Mouse (Mus musculus) CH12.LX (cell line): ENCODE measurements around the gene Pitpna. TPM values are rescaled to one million over a fixed set of nuclear protein-coding genes. Genes with fewer than 3 reads are reported as not detected.

Experiments used
- DNase-seq: peaks from one replicate; pipeline ENCODE4 v3.0.0-alpha.2; 2013; ENCODE audit errors: extremely low read depth
- H3K27ac ChIP-seq: 2 replicates; pipeline ENCODE4 v1.5.1; 2012; ENCODE audit warnings: low read depth, mild to moderate bottlenecking, control low read depth, moderate library complexity; ENCODE audit not compliant: insufficient read depth
- H3K27me3 ChIP-seq: replicated peaks from 2 replicates; pipeline ENCODE3; 2012; ENCODE audit warnings: inconsistent platforms
- H3K36me3 ChIP-seq, 2 experiments: replicated peaks in 1 of 2; 2 replicates each; pipeline versions ENCODE3 to v1.6.1; 2012; ENCODE audit warnings: inconsistent platforms in 1 of 2, low read length in 1 of 2, mild to moderate bottlenecking in 1 of 2, mixed read lengths in 1 of 2, moderate library complexity in 1 of 2; ENCODE audit not compliant: control insufficient read depth in 1 of 2, insufficient read depth in 1 of 2
- H3K4me1 ChIP-seq, 2 experiments: 2 replicates each; pipeline ENCODE4 v1.6.1; 2012; ENCODE audit warnings: inconsistent platforms in 1 of 2, moderate library complexity in 1 of 2; ENCODE audit not compliant: insufficient read depth in 2 of 2, control insufficient read depth in 1 of 2
- H3K4me2 ChIP-seq: 2 replicates; pipeline ENCODE4 v1.6.1; 2012; ENCODE audit warnings: low read depth, mild to moderate bottlenecking, control low read depth; ENCODE audit not compliant: poor library complexity, insufficient read depth, severe bottlenecking
- H3K4me3 ChIP-seq, 3 experiments: fragments of 150-350 bp in 1 of 3; sonication (generic) in 1 of 3; replicated peaks in 1 of 3; 2 replicates each; pipeline versions ENCODE3 to v1.5.1; 2011 to 2012; ENCODE audit warnings: low read depth in 2 of 3, low read length in 2 of 3, mild to moderate bottlenecking in 2 of 3, moderate library complexity in 2 of 3, control low read depth in 1 of 3, improper control_type of control experiment in 1 of 3, inconsistent platforms in 1 of 3, mixed read lengths in 1 of 3; ENCODE audit not compliant: poor library complexity in 1 of 3
- H3K79me2 ChIP-seq: replicated peaks from 2 replicates; pipeline ENCODE4 v1.6.1; 2012; ENCODE audit warnings: mild to moderate bottlenecking, moderate library complexity; ENCODE audit not compliant: control insufficient read depth, poor library complexity, insufficient read depth, severe bottlenecking; ENCODE audit errors: extremely low read depth
- H3K9ac ChIP-seq: 2 replicates; pipeline ENCODE4 v1.6.1; 2012; ENCODE audit warnings: low read depth, mild to moderate bottlenecking, control low read depth, moderate library complexity; ENCODE audit not compliant: insufficient read depth
- H3K9me3 ChIP-seq: replicated peaks from 2 replicates; pipeline ENCODE3; 2012; ENCODE audit warnings: low read length, inconsistent platforms, mixed read lengths
- E2F4 ChIP-seq: IDR thresholded peaks from 2 replicates; pipeline ENCODE4 v1.6.1; 2011; ENCODE audit warnings: low read depth, low read length, improper control_type of control experiment; ENCODE audit not compliant: insufficient replicate concordance
- EP300 ChIP-seq: IDR thresholded peaks from 2 replicates; pipeline ENCODE4 v1.6.1; 2011; ENCODE audit warnings: low read length, improper control_type of control experiment
- ETS1 ChIP-seq: conservative IDR thresholded peaks from 2 replicates; pipeline ENCODE4 v1.6.1; 2012; ENCODE audit warnings: low read depth, mild to moderate bottlenecking, inconsistent platforms, low read length, improper control_type of control experiment, moderate library complexity
- IRF4 ChIP-seq: IDR thresholded peaks from 2 replicates; pipeline ENCODE4 v1.6.1; 2014; ENCODE audit warnings: low read depth, mild to moderate bottlenecking, inconsistent platforms, low read length, improper control_type of control experiment
- JUN ChIP-seq: IDR thresholded peaks from 2 replicates; pipeline ENCODE4 v1.6.1; 2011; ENCODE audit warnings: low read depth, mild to moderate bottlenecking, low read length, improper control_type of control experiment, moderate library complexity; ENCODE audit not compliant: insufficient read depth
- MAFK ChIP-seq: IDR thresholded peaks from 2 replicates; pipeline ENCODE4 v1.6.1; 2011; ENCODE audit warnings: low read length, improper control_type of control experiment; ENCODE audit not compliant: insufficient replicate concordance
- MAX ChIP-seq: IDR thresholded peaks from 2 replicates; pipeline ENCODE4 v1.6.1; 2011; ENCODE audit warnings: low read length, improper control_type of control experiment
- MEF2A ChIP-seq: IDR thresholded peaks from 2 replicates; pipeline ENCODE4 v1.6.1; 2014; ENCODE audit warnings: low read depth, mild to moderate bottlenecking, inconsistent platforms, low read length, improper control_type of control experiment, borderline replicate concordance
- MXI1 ChIP-seq: IDR thresholded peaks from 2 replicates; pipeline ENCODE4 v1.6.1; 2011; ENCODE audit warnings: mild to moderate bottlenecking, low read depth, low read length, improper control_type of control experiment
- NELFE ChIP-seq: IDR thresholded peaks from 2 replicates; pipeline ENCODE4 v1.6.1; 2011; ENCODE audit warnings: low read depth, low read length, improper control_type of control experiment
- NRF1 ChIP-seq: IDR thresholded peaks from 2 replicates; pipeline ENCODE4 v1.6.1; 2014; ENCODE audit warnings: low read depth, mild to moderate bottlenecking, inconsistent platforms, low read length, improper control_type of control experiment, moderate library complexity
- PAX5 ChIP-seq: IDR thresholded peaks from 2 replicates; pipeline ENCODE4 v1.6.1; 2012; ENCODE audit warnings: low read length, inconsistent platforms, mixed read lengths
- POLR2A ChIP-seq: IDR thresholded peaks from 2 replicates; pipeline ENCODE4 v1.6.1; 2011; ENCODE audit warnings: low read depth, mild to moderate bottlenecking, improper control_type of control experiment, low read length
- POLR2AphosphoS2 ChIP-seq: IDR thresholded peaks from 2 replicates; pipeline ENCODE4 v1.6.1; 2011; ENCODE audit warnings: low read depth, low read length, improper control_type of control experiment
- RAD21 ChIP-seq: IDR thresholded peaks from 2 replicates; pipeline ENCODE4 v1.6.1; 2011; ENCODE audit warnings: low read depth, mild to moderate bottlenecking, low read length, improper control_type of control experiment, moderate library complexity
- RCOR1 ChIP-seq: conservative IDR thresholded peaks from 2 replicates; pipeline ENCODE4 v1.6.1; 2012; ENCODE audit warnings: low read depth, mild to moderate bottlenecking, inconsistent platforms, low read length, improper control_type of control experiment
- SIN3A ChIP-seq: IDR thresholded peaks from 2 replicates; pipeline ENCODE4 v1.6.1; 2012; ENCODE audit warnings: low read length, improper control_type of control experiment, inconsistent platforms
- SMC3 ChIP-seq: IDR thresholded peaks from 2 replicates; pipeline ENCODE4 v1.6.1; 2011; ENCODE audit warnings: low read depth, low read length, improper control_type of control experiment
- TBP ChIP-seq: conservative IDR thresholded peaks from 2 replicates; pipeline ENCODE4 v1.6.1; 2011; ENCODE audit warnings: low read depth, low read length, improper control_type of control experiment
- TCF12 ChIP-seq: IDR thresholded peaks from 2 replicates; pipeline ENCODE4 v1.6.1; 2014; ENCODE audit warnings: low read depth, mild to moderate bottlenecking, inconsistent platforms, low read length, improper control_type of control experiment
- UBTF ChIP-seq: IDR thresholded peaks from 2 replicates; pipeline ENCODE4 v1.6.1; 2012; ENCODE audit warnings: low read depth, mild to moderate bottlenecking, inconsistent platforms, low read length, improper control_type of control experiment, moderate library complexity
- ZNF384 ChIP-seq: IDR thresholded peaks from 2 replicates; pipeline ENCODE4 v1.6.1; 2012; ENCODE audit warnings: low read depth, low read length, improper control_type of control experiment, inconsistent platforms
- dilution Hi-C: fragments of 300-500 bp; cut with MboI; formaldehyde crosslinking; loops from 2 replicates; pipeline ENCODE4 v1.14.3; 2020; ENCODE audit warnings: low sequenced_read_pairs; ENCODE audit not compliant: extremely low pct_unique_long_range_greater_than_20kb, extremely low pct_ligation_motif_present
- in situ Hi-C: fragments of 300-500 bp; cut with MboI; formaldehyde crosslinking; loops from 3 replicates; pipeline ENCODE4 v1.14.3; 2019; ENCODE audit warnings: low sequenced_read_pairs, low pct_ligation_motif_present, low pct_unique_long_range_greater_than_20kb, mixed read lengths
- polyA plus RNA-seq: library from polyadenylated mRNA; unstranded; fragments of >175 nt; gene quantifications from 2 replicates; pipeline ENCODE4 v1.2.1, GENCODE M21; 2012; ENCODE audit warnings: low read depth; ENCODE audit not compliant: insufficient read length
- total RNA-seq, 2 experiments: library from RNA; depleted of rRNA; stranded (reverse); fragments of 300-350 nt in 1 of 2; fragments of >200 nt in 1 of 2; gene quantifications; 2 replicates each; pipeline ENCODE4 v1.2.3; 2012 to 2014

The Pitpna gene
- total and polyA plus RNA-seq, 3 experiments = 61.8 to 243 (median 80.7) TPM

DNA sequence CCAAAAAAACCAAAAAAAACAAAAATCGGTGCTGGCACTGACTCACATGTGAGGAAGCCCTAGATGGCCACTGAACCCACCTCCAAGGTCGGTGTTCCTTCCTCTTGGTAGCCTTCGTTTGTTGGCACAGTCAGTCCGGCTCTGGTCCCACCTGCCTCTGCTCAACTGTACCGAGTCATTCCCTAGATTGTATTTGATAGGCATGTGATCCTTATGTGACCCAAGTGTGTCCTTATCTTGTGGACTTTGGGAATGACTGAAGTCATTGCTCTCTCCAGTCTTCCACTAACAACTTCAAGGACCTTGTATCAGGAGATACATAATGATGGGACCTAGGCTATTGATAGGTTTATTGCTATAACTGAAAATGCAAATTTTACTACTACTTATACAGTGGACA is 16.9 kb downstream of the Pitpna start:
- no peak overlapping the region for H3K27ac ChIP-seq
- dilution Hi-C loops = no loop called here
- in situ Hi-C loops = no loop called here

DNA sequence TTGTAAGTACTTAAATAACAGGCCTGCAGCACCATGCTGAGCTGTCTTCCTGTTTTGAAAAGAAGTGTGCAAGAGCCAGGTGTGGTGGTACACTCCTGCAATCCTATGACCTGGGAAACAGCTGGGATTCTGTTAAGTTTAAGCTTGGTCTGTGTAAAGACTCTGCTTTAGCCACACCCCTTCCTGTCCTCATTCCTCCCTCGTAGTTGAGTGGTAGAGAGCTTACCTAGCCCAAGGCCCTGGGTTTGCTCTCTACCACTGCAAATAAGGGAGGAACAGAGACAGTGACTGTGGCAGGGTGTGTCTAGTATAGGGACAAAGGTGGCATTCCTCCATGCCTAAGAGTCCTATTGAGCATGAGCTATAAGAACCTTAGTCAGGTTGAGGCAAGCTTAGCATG is 17.4 kb downstream of the Pitpna start:
- no peak for TF ChIP-seq JUN
- no peak for TF ChIP-seq ETS1
- no peak for TF ChIP-seq PAX5
- TF ChIP-seq POLR2A = no peak
- no peak for TF ChIP-seq MAX
- no peak for TF ChIP-seq E2F4
- no peak for TF ChIP-seq MEF2A
- no peak for TF ChIP-seq SMC3
- TF ChIP-seq TCF12 = no peak
- H3K27ac ChIP-seq = no peak overlapping the region
- in situ Hi-C loops (no loop called here), dilution Hi-C loops (no loop called here)
- H3K4me1 ChIP-seq = peaks cover 0 to 16% of the 10 kb centered on the region in 2 experiments; a peak in 2 of 4 replicates
- H3K9me3 ChIP-seq = no peaks in the 10 kb centered on the region
- H3K79me2 ChIP-seq = no peaks in the 10 kb centered on the region
- no peaks in the 10 kb centered on the region for H3K27me3 ChIP-seq
- no peak overlapping the region for H3K4me2 ChIP-seq
- H3K4me3 ChIP-seq = no peak overlapping the region
- H3K9ac ChIP-seq = no peak overlapping the region
- no peak for DNase-seq
- peaks cover 75 to 96% of the 10 kb centered on the region in 2 experiments for H3K36me3 ChIP-seq

More for the DNA sequence above, 16.9 kb downstream of the Pitpna start:
- Histone ChIP-seq H3K27me3 (no peaks in the 10 kb centered on the region), H3K9me3 (no peaks in the 10 kb centered on the region), H3K4me3 (no peak overlapping the region)
- DNase-seq = no peak
- TF ChIP-seq MAFK (no peak), MXI1 (no peak), NRF1 (no peak), POLR2AphosphoS2 (no peak), RAD21 (no peak), IRF4 (no peak), SIN3A (no peak), EP300 (no peak), RCOR1 (no peak), ZNF384 (no peak), TBP (no peak), UBTF (no peak), MEF2A (no peak), NELFE (no peak)
- TF ChIP-seq, all 38 proteins: peak for 0
- Histone ChIP-seq H3K9ac (no peak overlapping the region), H3K4me1 (peaks cover 0 to 16% of the 10 kb centered on the region in 2 experiments; a peak in 2 of 4 replicates), H3K36me3 (peaks cover 74 to 96% of the 10 kb centered on the region in 2 experiments), H3K4me2 (no peak overlapping the region), H3K79me2 (no peaks in the 10 kb centered on the region)
